Mouse (Mus musculus) central nervous system, embryonic 11.5 days (tissue): ENCODE results near the gene Arl10. TPM values are rescaled to one million over a fixed set of nuclear protein-coding genes. Genes with fewer than 3 reads are reported as not detected.

Experiments used
- polyA plus RNA-seq: library from polyadenylated mRNA; depleted of rRNA; stranded (reverse); fragments of >200 nt; gene quantifications from 2 replicates; pipeline ENCODE4 v1.2.3, GENCODE M21; 2012; rRNA removed

The Arl10 gene
- 36.7 and 66.8 TPM in 2 replicates for polyA plus RNA-seq

DNA sequence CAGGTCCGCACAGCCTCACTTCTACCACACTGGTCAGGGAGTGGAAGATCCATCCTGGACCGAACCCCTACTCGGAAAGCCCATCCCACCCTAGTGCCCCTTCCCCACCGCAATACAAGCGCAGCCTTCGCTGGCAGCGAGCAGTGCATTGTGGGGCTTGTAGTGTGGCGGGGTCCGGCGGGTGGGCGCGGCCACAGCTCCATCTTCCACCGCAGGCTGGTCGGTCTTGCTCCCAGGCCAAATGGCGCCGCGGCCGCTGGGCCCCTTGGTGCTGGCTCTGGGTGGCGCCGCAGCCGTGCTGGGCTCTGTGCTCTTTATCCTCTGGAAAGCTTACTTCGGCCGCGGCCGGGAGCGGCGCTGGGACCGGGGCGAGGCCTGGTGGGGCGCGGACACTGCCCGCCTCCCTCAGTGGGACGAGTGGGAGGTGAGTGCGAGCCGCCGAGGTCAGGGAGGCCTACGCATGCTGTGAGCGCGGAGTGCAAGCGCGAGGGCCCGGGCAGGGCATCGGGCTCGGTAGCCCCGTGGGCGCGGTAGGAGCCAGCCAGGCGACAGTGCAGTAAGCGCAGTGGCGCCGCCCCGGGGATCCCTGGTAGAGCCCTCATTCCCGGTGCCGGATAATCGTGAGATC lies at the start of gene Arl10:
Arl10 (plus strand) TSS at position 162 of the 628 bp plus-strand sequence.

DNA sequence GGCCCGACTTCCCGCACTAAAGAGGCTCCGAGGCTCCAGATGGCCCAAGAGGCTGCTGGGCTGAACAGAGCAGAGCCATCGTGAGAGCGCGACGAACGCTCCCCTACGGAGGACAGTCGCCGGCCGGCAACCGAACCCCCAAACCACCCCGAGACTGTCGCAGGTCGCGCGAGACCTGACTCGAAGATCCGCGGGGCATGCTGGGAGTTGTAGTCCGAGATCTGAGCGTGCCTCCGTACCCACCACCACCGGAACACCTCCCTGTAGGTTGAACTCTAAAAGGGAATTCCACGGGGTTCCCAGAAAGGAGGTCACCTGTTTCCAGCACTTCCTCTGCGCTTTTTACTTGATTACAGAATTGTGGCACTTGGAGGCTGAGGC lies 9.6 kb upstream of the Arl10 start, which contains the start of gene 4833439L19Rik:
4833439L19Rik (minus strand) TSS at position 235 of the 381 bp plus-strand sequence.

DNA sequence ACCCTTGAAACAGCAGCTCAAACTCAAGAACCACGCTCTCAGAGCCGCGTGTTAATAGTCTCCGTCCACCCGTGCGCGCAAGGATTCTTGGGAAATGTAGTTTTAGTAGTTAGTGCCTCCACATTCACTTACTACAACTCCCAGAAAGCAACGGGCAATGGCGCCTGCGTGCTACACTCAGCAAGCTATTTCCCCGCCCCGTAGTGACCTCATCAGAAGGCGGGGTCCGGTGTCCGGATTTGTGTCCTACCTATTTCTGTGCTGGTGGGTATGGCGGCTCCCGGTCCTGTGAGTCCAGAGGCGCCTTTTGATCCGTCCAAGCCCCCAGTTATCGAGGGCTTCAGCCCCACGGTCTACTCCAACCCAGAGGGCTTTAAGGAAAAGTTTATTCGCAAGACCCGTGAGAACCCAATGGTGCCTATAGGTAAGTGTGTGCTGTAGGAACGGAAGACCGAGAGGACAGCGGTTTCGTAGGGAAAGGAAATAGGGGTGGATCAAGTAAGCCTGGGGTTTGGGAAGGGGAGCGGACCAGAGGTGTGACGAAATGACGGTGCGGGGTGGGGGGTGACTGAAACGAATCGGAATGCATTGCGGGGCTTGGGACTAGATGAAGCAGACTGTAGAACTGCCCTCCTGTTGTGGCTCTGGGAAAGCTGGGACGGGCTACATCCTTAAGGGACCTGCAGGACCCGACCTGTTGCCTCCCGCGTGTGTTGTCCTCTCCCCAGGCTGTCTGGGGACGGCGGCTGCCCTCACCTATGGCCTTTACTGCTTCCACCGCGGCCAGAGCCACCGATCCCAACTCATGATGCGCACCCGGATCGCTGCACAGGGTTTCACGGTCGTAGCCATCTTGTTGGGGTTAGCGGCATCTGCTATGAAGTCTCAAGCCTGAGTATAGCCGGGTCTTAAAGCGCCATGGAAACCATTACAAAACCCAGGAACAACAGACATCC lies 15.5 kb downstream of the Arl10 start, which contains the start of the genes Nop16 and Higd2a:
Nop16 (minus strand) TSS at position 95 of the 956 bp plus-strand sequence.
Higd2a (plus strand) TSS at position 212 of the 956 bp plus-strand sequence.

DNA sequence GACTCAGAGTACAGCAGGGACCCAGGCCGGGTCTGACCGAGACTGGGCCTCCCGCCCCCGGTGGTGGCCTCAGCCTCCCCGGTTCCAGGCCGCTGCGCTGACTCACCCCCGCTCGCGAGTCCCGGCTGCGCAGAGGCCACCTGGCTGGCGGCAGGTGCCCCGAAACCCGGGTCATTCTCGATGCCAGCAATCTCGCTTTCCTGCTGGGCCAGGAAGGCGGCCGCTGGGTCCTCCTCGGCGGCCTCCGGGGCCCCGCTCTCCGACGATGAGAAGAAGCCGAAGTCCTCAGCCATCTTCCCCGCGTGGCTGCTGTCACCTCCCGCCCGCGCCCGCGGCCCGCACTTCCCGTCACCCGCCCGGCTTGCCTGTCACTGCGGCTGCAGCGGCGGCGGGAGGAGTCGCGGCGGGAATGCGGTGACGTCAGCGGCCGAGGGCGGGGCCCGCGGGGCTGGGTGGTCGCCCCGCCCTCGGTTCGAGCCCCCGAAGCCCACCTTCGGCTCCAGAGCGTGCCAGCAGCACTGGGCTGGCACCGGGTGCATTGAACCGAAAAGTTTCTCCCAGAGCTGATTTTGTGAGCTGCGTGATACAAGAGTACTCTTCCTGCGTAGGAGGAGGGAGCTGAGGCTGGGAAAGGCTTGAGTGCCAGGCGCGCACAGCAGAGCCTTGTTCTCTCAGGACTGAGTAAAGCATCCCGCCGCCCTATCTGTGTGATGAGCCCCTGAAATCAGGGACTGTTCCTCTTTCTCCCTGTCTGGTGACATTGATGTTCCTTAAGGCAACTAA lies 36.3 kb downstream of the Arl10 start, which contains the start of gene Cltb:
Cltb (minus strand) TSS at position 373 of the 783 bp plus-strand sequence.

GRCm38 (mm10) chr13:54621155-54621932 lies 46.5 kb downstream of the Arl10 start, which contains the start of gene Faf2:
Faf2 (plus strand) TSS chr13:54621784.

Other genes starting within 250 kb of the Arl10 start
- 26.4 and 34.4 TPM in 2 replicates for gene Cplx2, start 203.7 kb upstream of the Arl10 start, polyA plus RNA-seq
- gene Thoc3, start 106.2 kb upstream of the Arl10 start, polyA plus RNA-seq = 60.4 and 87.4 TPM in 2 replicates
- gene Simc1, start 71.2 kb upstream of the Arl10 start, polyA plus RNA-seq = 15.9 and 25.4 TPM in 2 replicates
- 96.1 and 123 TPM in 2 replicates for gene 4833439L19Rik, start 9.6 kb upstream of the Arl10 start, polyA plus RNA-seq
- 54.7 and 57.8 TPM in 2 replicates for gene Nop16, start 15.1 kb downstream of the Arl10 start, polyA plus RNA-seq
- 56.6 and 82.0 TPM in 2 replicates for gene Higd2a, start 15.2 kb downstream of the Arl10 start, polyA plus RNA-seq
- 16.9 and 33.2 TPM in 2 replicates for gene Cltb, start 36.3 kb downstream of the Arl10 start, polyA plus RNA-seq
- 57.7 and 76.1 TPM in 2 replicates for gene Faf2, start 46.8 kb downstream of the Arl10 start, polyA plus RNA-seq
- 105 and 157 TPM in 2 replicates for gene Rnf44, start 118.9 kb downstream of the Arl10 start, polyA plus RNA-seq
- 0.26 and 0.36 TPM in 2 replicates for gene Cdhr2, start 126.4 kb downstream of the Arl10 start, polyA plus RNA-seq
- 16.2 and 27.4 TPM in 2 replicates for gene Gprin1, start 174.9 kb downstream of the Arl10 start, polyA plus RNA-seq
- 2.1 TPM in 2 replicates for gene Sncb, start 191.6 kb downstream of the Arl10 start, polyA plus RNA-seq
- gene Eif4e1b, start 209.0 kb downstream of the Arl10 start, polyA plus RNA-seq = not detected in 2 replicates
- 8.4 and 10.4 TPM in 2 replicates for gene Tspan17, start 214.4 kb downstream of the Arl10 start, polyA plus RNA-seq